Mouse (Mus musculus) hindbrain, embryonic 10.5 days (tissue): ENCODE measurements around the gene Usp5. TPM values are rescaled to one million over a fixed set of nuclear protein-coding genes. Genes with fewer than 3 reads are reported as not detected.

Source experiments
- DNase-seq: peaks from one replicate; pipeline ENCODE4 v3.0.0-alpha.2; 2017; ENCODE audit warnings: low spot score
- H3K27ac ChIP-seq: fragments of 300-500 bp; sonication (generic); 2 replicates; pipeline ENCODE4 v1.5.1; 2016; ENCODE audit warnings: mild to moderate bottlenecking, moderate library complexity
- H3K27me3 ChIP-seq: fragments of 300-500 bp; sonication (generic); 2 replicates; pipeline ENCODE4 v1.6.1; 2016; ENCODE audit warnings: mild to moderate bottlenecking; ENCODE audit not compliant: poor library complexity, insufficient read depth, severe bottlenecking
- H3K36me3 ChIP-seq: fragments of 300-500 bp; sonication (generic); 2 replicates; pipeline ENCODE4 v1.6.1; 2016; ENCODE audit warnings: mild to moderate bottlenecking, moderate library complexity
- H3K4me1 ChIP-seq: fragments of 300-500 bp; sonication (generic); replicated peaks from 2 replicates; pipeline ENCODE4 v1.6.1; 2016; ENCODE audit warnings: mild to moderate bottlenecking
- H3K4me3 ChIP-seq: fragments of 300-500 bp; sonication (generic); 2 replicates; pipeline ENCODE4 v1.5.1; 2016; ENCODE audit warnings: mild to moderate bottlenecking, moderate library complexity
- H3K9me3 ChIP-seq: fragments of 300-500 bp; sonication (generic); 2 replicates; pipeline ENCODE4 v1.6.1; 2016; ENCODE audit warnings: mild to moderate bottlenecking, moderate library complexity
- WGBS: fragments of 180-500 bp; shearing (Covaris S2); methylation state at CpG from one replicate; pipeline ENCODE4 v1.1.7; 2016; 5-methylcytosine and 5-hydroxymethylcytosine counted together
- polyA plus RNA-seq: library from polyadenylated mRNA; unstranded; fragments of >200 nt; fragmentation: Nextera tagmentation; extraction: Ambion mirVana; gene quantifications from 2 replicates; pipeline ENCODE4 v1.2.1, GENCODE M21; 2016

Usp5 gene
- polyA plus RNA-seq: 206 and 211 TPM in 2 replicates

DNA sequence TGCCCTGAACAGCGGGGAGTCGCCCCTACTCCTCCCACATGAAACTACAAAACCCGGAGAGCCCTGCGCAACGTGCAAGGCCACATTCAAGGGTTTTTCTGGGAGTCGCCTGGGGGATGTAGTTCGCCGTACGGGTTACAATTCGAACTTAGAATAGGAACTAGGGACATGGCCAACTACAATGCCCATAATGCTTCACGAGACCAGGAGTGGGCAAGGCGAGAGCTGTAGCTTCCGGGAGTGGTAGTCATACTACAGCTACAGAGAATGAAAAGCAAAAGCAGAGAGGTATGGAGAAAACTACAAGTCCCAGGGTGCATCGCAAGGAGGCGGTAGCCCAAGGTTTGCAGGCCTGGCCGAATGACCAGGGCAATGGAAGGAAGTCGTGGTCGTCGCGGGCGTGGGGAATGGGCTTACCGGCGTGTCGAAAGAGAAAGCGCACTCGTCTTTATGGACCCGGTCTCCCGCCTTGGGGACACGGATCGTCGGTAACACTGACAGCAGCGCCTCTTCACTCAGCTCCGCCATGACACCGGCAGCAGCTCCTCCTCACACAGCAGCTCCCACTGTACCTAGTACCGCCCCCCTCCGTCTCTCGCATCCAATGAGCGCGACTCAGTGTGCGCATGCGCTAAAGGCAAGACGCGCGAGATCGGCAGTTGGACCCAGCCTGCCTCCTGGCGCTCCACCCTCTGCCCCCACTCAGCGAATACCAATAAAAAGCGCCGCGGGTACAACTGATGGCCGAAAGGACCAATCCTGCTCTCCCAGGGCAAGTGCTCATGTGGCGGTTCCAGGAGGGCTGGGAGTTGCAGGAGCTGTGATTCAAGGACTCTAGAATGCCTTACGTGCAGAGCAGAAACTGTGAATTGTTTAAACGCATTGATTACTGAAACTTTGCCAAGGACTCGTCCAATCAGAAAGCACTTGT, at the start of gene Usp5, which contains the start of gene Cdca3:
TSS of gene Usp5 (minus strand) at position 617 of the 931 bp plus-strand sequence.
TSS of gene Cdca3 (plus strand) at position 680 of the 931 bp plus-strand sequence.
- Histone ChIP-seq H3K27me3 (no peaks in the 10 kb centered on the region), H3K36me3 (peaks cover 63% of the 10 kb centered on the region), H3K9me3 (no peaks in the 10 kb centered on the region), H3K27ac (peak within 1 kb of the TSS; percentile 92), H3K4me1 (peaks cover 39% of the 10 kb centered on the region), H3K4me3 (peak within 1 kb of the TSS; percentile 71)
- peak; percentile 100 for DNase-seq
- WGBS: under 1% methylated on average over 55 of the region's 55 CpGs

DNA sequence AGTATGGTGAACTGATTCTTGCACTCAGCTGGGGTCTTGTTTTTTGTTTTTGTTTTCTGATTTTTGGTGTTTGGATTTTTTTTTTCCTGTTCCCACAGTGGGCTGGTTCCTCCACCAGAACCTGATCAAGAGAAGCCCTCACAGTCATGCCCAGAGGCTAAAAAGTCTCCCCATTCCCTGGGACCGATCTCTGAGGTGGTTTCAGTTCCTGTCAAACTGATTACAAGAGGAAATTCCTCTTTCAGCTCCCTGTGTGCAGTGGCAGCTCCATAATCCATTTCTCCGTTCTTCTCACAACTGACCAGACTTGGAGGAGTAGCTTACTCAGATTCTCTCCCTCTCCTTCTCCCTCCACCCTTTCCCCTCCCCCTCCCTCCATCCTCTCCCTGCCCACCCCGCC, 45.1 kb upstream of the Usp5 start:
- Histone ChIP-seq H3K4me3 (no peak overlapping the region), H3K27me3 (0 out of 2 replicates have a peak, but pooled peaks cover 2% of the 10 kb centered on the region), H3K9me3 (no peaks in the 10 kb centered on the region), H3K27ac (no peak overlapping the region), H3K4me1 (0 out of 2 replicates have a peak, but pooled peaks cover under 1% of the 10 kb centered on the region), H3K36me3 (no peaks in the 10 kb centered on the region)
- no peak for DNase-seq
- WGBS: 49% methylated on average over 3 of the region's 3 CpGs

DNA sequence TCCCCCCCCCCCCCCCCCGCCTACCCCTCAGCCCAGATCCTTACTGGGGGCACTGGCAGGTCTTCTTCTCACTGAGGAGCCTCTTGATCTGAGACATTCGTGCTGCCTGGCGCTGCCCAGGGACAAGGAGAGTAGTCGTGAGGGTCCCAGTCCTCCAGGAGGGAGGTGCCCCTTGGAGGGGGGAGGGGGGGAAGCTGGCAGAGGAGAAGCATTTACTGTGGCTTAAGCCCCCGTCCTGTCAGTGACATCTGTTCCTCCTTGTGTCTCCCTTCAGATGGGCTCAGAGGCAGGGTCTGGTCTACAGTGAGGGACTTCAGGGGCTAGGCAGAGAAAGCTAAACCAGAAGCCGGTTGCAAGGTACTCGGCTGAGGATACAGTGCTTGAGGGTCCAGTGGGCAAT, 37.3 kb upstream of the Usp5 start:
- Histone ChIP-seq H3K4me1 (peaks cover 48% of the 10 kb centered on the region), H3K36me3 (no peaks in the 10 kb centered on the region), H3K4me3 (no peak overlapping the region), H3K27me3 (peaks cover 49% of the 10 kb centered on the region), H3K27ac (peak overlapping the region; percentile 53), H3K9me3 (no peaks in the 10 kb centered on the region)
- WGBS: 62% methylated on average over 7 of the region's 7 CpGs
- DNase-seq: no peak

DNA sequence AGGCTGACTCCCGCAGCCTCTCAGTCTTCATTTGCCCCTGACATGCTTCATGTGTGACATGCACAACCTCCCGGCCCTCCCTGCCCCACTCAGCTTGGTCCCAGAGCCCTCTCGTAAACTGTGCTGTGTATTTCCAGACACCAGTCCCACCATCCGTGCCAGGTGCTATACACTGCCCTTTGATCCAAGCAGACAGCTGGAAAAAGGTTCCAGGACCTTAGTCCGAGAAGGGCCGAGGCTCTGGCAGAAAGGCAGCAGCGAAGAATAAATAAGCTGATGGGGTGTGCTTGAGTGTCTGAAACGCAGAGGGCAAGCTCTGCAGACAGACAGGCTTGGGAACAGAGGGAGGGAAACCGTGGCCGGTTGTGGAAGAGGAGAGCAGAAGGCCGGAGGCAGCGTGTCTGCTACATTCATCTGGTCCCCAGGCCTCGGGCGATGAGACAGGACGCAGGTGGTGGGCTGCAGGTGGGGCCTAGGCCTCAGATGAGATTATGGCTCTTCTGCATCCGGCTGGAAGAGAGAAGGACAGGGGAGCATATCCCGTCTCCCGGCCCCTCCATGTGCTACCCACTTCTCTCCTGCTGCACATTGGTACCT, 36.6 kb upstream of the Usp5 start:
- H3K4me1 ChIP-seq: peaks cover 55% of the 10 kb centered on the region
- H3K27me3 ChIP-seq: peaks cover 54% of the 10 kb centered on the region
- no peak overlapping the region for H3K4me3 ChIP-seq
- peak overlapping the region; percentile 53 for H3K27ac ChIP-seq
- 64% methylated on average over 18 of the region's 18 CpGs for WGBS
- peaks cover 5% of the 10 kb centered on the region; the same call in 1 of the 2 replicates for H3K36me3 ChIP-seq
- H3K9me3 ChIP-seq: no peaks in the 10 kb centered on the region
- DNase-seq: no peak

DNA sequence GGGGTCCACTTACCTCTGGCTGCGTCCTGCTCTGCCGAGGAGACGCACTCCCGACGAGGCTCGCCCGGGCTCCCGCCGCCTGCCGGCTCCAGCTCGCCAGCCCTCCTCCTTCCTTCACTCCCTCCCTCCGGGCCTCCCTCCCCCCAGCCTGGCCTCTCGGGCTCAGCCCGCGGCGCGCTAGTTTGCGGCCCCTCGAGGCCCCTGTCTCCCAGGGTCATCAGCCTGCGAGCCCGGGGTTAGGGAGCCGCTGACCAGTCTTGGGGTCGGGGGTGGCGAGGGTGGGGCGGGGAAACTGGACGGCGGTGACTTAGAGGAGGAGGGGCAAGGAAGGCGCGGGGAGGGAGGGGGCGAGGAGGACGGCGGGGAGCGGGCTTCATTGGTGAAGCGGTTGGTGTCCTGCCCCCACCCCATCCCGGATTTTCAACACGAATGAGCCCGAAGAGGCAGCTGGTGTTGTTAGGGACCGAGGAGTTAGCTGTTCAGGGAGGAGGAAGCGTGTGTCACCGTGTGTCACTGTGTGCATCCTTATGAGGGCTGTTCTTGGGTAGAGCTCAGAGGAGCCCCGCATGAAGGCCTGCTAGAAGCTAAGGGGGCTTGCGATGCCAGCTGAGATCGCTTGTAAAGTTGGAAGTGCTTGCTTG, 34.5 kb upstream of the Usp5 start, which contains the start of gene Gpr162:
TSS of gene Gpr162 (minus strand) at position 326 of the 641 bp plus-strand sequence.
- DNase-seq: peak; percentile 76

DNA sequence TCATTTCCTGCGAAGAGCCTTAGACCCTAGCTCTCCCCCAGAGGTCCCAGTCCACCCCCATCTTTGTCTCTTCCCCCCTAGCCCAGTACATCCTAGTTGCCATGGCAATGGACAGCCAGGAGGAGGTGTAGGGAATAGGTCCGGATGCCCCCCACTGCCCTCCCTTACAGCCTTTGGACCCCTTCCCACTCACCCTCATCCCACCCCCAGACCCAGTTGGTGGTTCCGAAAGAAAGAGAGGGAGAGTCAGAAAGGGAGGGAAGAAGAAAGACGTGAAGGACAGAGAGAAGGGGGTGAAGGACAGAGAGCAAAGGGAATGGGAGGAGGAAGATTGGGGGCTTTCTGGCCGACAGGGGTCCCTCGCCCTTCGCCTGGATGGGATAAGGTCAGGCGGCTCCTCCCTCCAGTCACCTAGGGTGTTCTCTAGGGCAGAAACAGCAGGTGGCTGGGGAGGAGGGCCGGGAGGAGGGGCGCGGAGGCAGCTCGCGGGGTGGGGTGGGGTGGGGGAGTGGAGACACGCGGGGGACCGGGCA, 33.9 kb upstream of the Usp5 start:
- DNase-seq: peak; percentile 26
- H3K9me3 ChIP-seq: no peaks in the 10 kb centered on the region
- 0% methylated on average over 16 of the region's 16 CpGs for WGBS
- H3K27me3 ChIP-seq: peaks cover 68% of the 10 kb centered on the region
- peak overlapping the region; percentile 94 for H3K27ac ChIP-seq
- H3K4me1 ChIP-seq: peaks cover 78% of the 10 kb centered on the region
- peak overlapping the region; percentile 71 for H3K4me3 ChIP-seq
- H3K36me3 ChIP-seq: peaks cover 5% of the 10 kb centered on the region; the same call in 1 of the 2 replicates

More for the DNA sequence above, 34.5 kb upstream of the Usp5 start, which contains the start of gene Gpr162:
- peak within 1 kb of the TSS; percentile 71 for H3K4me3 ChIP-seq
- no peaks in the 10 kb centered on the region for H3K9me3 ChIP-seq
- peaks cover 62% of the 10 kb centered on the region for H3K27me3 ChIP-seq
- under 1% methylated on average over 43 of the region's 43 CpGs for WGBS
- H3K27ac ChIP-seq: peak within 1 kb of the TSS; percentile 94
- H3K4me1 ChIP-seq: peaks cover 72% of the 10 kb centered on the region
- H3K36me3 ChIP-seq: peaks cover 5% of the 10 kb centered on the region; the same call in 1 of the 2 replicates

DNA sequence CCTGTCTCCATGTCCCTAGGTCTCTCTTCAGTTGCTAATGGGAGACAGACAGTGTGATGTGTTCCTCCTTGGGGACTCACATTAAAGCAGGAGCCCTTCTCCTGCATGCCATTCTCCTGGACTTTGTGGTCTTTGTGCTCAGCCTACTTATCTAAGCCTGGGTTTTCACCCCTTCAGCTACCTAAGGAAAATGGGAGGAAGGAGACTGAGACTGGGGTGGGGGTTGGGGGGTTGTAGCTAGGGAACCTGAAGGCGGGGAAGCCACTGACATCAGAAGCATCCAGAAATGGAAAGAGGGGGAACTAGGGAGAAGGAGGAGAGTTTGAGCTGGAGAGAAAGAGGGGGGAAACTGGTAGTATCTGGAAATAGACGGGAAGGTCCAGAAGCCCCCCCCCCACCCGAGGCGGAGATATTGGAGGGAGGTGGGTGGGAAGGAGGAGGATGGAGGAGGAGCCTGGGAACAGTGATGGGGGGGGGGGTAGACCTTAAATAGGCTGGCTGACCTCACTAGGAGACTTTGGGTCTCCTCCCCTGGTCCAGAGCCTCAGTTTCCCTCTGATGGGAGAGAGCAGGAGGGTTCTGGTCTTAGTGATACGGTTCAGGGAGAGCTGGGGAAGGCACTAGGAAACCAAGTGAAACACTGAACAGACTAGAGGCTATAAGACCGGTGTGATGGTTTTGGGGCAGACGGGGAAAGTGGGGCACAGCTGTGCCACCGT, 33.3 kb upstream of the Usp5 start:
- H3K36me3 ChIP-seq: peaks cover 5% of the 10 kb centered on the region; the same call in 1 of the 2 replicates
- WGBS: 13% methylated on average over 8 of the region's 8 CpGs
- H3K27ac ChIP-seq: peak overlapping the region; percentile 94
- H3K4me1 ChIP-seq: peaks cover 85% of the 10 kb centered on the region
- no peaks in the 10 kb centered on the region for H3K9me3 ChIP-seq
- H3K4me3 ChIP-seq: peak overlapping the region; percentile 71
- DNase-seq: no peak
- peaks cover 71% of the 10 kb centered on the region for H3K27me3 ChIP-seq

DNA sequence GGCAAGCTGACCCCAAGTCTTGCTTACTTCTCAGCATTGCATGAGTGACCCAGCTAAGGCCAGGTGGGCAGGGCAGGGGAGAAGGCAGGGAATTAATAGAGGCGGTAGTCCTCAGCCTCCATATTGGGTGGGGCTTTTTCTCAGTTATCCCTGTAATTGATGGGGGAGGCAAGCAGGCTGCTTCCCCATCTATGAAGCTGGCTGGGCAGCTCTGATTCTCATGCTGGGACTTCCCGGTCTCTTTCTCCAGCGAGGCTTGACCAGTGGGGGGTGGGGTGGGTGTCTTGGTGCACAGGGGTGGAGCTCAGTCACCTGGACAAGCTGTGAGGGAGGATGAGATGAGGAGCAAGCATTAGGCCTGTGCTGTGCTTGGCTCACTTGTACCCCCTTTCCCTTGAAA, 32.5 kb upstream of the Usp5 start:
- WGBS: 32% methylated on average over 3 of the region's 3 CpGs
- Histone ChIP-seq H3K27ac (peak overlapping the region; percentile 94), H3K4me3 (peak overlapping the region; percentile 71; the same call in 1 of the 2 replicates)

DNA sequence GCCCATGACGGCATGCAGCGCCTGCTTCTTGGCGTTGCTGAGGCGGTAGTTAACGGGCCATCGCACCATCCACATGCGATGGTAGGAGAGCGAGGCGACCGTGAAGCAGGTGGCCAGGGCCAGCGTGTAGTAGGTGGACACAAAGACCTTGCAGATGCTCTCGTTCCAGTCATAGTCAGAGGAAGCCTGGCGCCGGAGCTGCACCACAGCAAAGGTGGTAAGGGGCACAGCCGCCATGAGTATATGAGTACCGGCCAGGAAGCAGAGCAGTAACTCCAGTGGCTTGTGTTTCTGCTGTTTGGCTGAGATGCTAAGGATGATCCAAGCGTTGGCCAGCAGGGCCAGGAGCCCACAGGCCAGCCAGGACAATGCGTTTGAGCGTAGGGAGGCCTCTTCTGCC, 32.0 kb upstream of the Usp5 start:
- peaks cover 5% of the 10 kb centered on the region; the same call in 1 of the 2 replicates for H3K36me3 ChIP-seq
- peak overlapping the region; percentile 94 for H3K27ac ChIP-seq
- H3K4me3 ChIP-seq: no peak overlapping the region
- no peak for DNase-seq
- H3K9me3 ChIP-seq: no peaks in the 10 kb centered on the region
- peaks cover 93% of the 10 kb centered on the region for H3K4me1 ChIP-seq
- H3K27me3 ChIP-seq: peaks cover 64% of the 10 kb centered on the region
- 80% methylated on average over 19 of the region's 19 CpGs for WGBS

More for the DNA sequence above, 32.5 kb upstream of the Usp5 start:
- Histone ChIP-seq H3K4me1 (peaks cover 92% of the 10 kb centered on the region), H3K36me3 (peaks cover 5% of the 10 kb centered on the region; the same call in 1 of the 2 replicates), H3K27me3 (peaks cover 70% of the 10 kb centered on the region), H3K9me3 (no peaks in the 10 kb centered on the region)
- no peak for DNase-seq

DNA sequence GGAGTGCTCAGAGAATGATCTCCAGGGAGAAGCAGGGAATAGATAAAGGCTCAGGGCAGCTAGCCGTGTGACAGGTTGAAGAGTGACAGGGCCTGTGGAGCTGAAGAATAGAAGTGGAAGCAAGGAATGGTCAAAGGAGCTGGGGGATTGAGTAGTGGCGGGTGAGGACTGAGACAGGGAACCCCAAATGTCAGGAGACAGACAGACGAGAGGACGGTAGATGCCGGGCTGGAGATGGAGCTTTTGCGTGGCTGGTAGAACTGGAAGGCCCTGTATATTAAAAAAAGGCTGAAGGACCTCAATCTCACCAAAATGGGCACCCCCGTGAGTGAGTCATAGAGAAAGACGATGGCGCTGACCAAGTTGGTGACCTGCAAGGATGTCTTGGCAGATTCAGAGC, 31.2 kb upstream of the Usp5 start:
- H3K27ac ChIP-seq: 0 out of 2 replicates have a peak overlapping the region, but pooled peaks have one; percentile 66
- WGBS: 79% methylated on average over 9 of the region's 9 CpGs
- H3K9me3 ChIP-seq: no peaks in the 10 kb centered on the region
- no peak for DNase-seq
- H3K4me1 ChIP-seq: peaks cover 92% of the 10 kb centered on the region
- peaks cover 5% of the 10 kb centered on the region; the same call in 1 of the 2 replicates for H3K36me3 ChIP-seq
- H3K27me3 ChIP-seq: peaks cover 61% of the 10 kb centered on the region
- no peak overlapping the region for H3K4me3 ChIP-seq

DNA sequence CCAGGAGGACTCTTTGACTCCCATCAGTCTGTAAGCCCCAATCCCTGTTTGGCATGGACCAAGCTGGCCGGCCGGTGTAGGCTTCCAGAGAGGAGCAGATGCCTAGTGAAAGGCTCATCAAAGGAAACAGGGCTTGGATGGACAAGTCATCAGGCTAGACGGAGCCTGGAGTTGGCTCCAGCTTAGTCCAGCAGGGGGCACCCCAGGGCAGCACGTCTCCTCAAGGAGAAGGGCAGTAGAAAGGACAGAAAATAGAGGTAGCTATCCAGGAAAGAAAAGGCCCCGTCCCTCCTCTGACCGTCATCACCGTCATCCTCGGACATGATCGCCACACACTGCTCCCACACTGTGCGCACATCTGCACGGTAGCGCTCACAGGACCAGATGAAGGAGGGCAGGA, 30.4 kb upstream of the Usp5 start:
- H3K9me3 ChIP-seq: no peaks in the 10 kb centered on the region
- peaks cover 5% of the 10 kb centered on the region; the same call in 1 of the 2 replicates for H3K36me3 ChIP-seq
- DNase-seq: peak; percentile 91
- 10% methylated on average over 12 of the region's 12 CpGs for WGBS
- peak overlapping the region; percentile 14 for H3K4me3 ChIP-seq
- H3K27me3 ChIP-seq: peaks cover 57% of the 10 kb centered on the region
- H3K4me1 ChIP-seq: peaks cover 91% of the 10 kb centered on the region
- peak overlapping the region; percentile 66 for H3K27ac ChIP-seq
